Mouse (Mus musculus) hindbrain, embryonic 16.5 days (tissue): ENCODE results near the gene Il9r. TPM values are rescaled to one million over a fixed set of nuclear protein-coding genes. Genes with fewer than 3 reads are reported as not detected.

Experiments used
- ATAC-seq: fragments of 200-750 bp; cut with Nextera tagmentation; 2 replicates; pipeline ENCODE4 v1.8.0; 2017; ENCODE audit warnings: moderate TSS enrichment, moderate library complexity
- H3K27ac ChIP-seq: fragments of 300-500 bp; sonication (generic); 2 replicates; pipeline ENCODE4 v1.5.1; 2014; ENCODE audit warnings: low read depth, mild to moderate bottlenecking, control low read depth, low read length, moderate library complexity
- H3K27me3 ChIP-seq: fragments of 300-500 bp; sonication (generic); replicated peaks from 2 replicates; pipeline ENCODE4 v1.6.1; 2014; ENCODE audit warnings: low read length; ENCODE audit not compliant: control insufficient read depth, insufficient read depth
- H3K36me3 ChIP-seq: fragments of 300-500 bp; sonication (generic); 2 replicates; pipeline ENCODE4 v1.6.1; 2014; ENCODE audit warnings: mild to moderate bottlenecking, low read length, moderate library complexity, mixed read lengths; ENCODE audit not compliant: control insufficient read depth, insufficient read depth
- H3K4me1 ChIP-seq: fragments of 300-500 bp; sonication (generic); 2 replicates; pipeline ENCODE4 v1.6.1; 2014; ENCODE audit warnings: low read depth, low read length; ENCODE audit not compliant: control insufficient read depth, insufficient read depth
- H3K4me2 ChIP-seq: fragments of 300-500 bp; sonication (generic); 2 replicates; pipeline ENCODE4 v1.6.1; 2014; ENCODE audit warnings: mild to moderate bottlenecking, low read length, control low read depth, moderate library complexity
- H3K4me3 ChIP-seq: fragments of 300-500 bp; sonication (generic); 2 replicates; pipeline ENCODE4 v1.5.1; 2014; ENCODE audit warnings: mild to moderate bottlenecking, low read length, control low read depth, moderate library complexity
- H3K9ac ChIP-seq: fragments of 300-500 bp; sonication (generic); 2 replicates; pipeline ENCODE4 v1.6.1; 2014; ENCODE audit warnings: low read depth, mild to moderate bottlenecking, control low read depth, low read length, moderate library complexity
- H3K9me3 ChIP-seq: fragments of 300-500 bp; sonication (generic); 2 replicates; pipeline ENCODE4 v1.6.1; 2014; ENCODE audit warnings: mild to moderate bottlenecking, low read length, moderate library complexity; ENCODE audit not compliant: control insufficient read depth
- WGBS: fragments of 180-500 bp; shearing (Covaris S2); extraction: QIAGEN DNeasy Blood & Tissue Kit; methylation state at CpG from one replicate; pipeline ENCODE4 v1.1.7; 2014; 5-methylcytosine and 5-hydroxymethylcytosine counted together
- polyA plus RNA-seq: library from polyadenylated mRNA; unstranded; fragments of >200 nt; fragmentation: Nextera tagmentation; extraction: Ambion mirVana; gene quantifications from 2 replicates; pipeline ENCODE4 v1.2.1, GENCODE M21; 2015

The Il9r gene
- polyA plus RNA-seq, result not detected in 2 replicates

- Histone ChIP-seq H3K9ac (no peak within 1 kb of the TSS), H3K27me3 (0 out of 2 replicates have a peak, but pooled peaks cover 2% of the 10 kb centered on the region), H3K36me3 (no peaks in the 10 kb centered on the region), H3K9me3 (no peaks in the 10 kb centered on the region), H3K4me3 (no peak within 1 kb of the TSS), H3K27ac (no peak within 1 kb of the TSS), H3K4me1 (no peaks in the 10 kb centered on the region; the same call in 1 of the 2 replicates), H3K4me2 (no peak within 1 kb of the TSS)
- ATAC-seq, result no peak
- 73% methylated on average over 10 of the region's 10 CpGs for WGBS
These were observed at the start of gene Il9r for GRCm38 (mm10) chr11:32200075-32200601. TSS of gene Il9r (minus strand) at chr11:32200279.

- WGBS, result 89% methylated on average over 3 of the region's 3 CpGs
- Histone ChIP-seq H3K9ac (no peak overlapping the region), H3K4me2 (no peak overlapping the region), H3K4me1 (no peaks in the 10 kb centered on the region), H3K9me3 (no peaks in the 10 kb centered on the region), H3K4me3 (no peak overlapping the region), H3K27ac (no peak overlapping the region), H3K27me3 (no peaks in the 10 kb centered on the region), H3K36me3 (peaks cover 20% of the 10 kb centered on the region)
- no peak for ATAC-seq
These were observed 48.3 kb upstream of the Il9r start for GRCm38 (mm10) chr11:32248350-32248749.

- Histone ChIP-seq H3K4me2 (no peak overlapping the region), H3K9ac (no peak overlapping the region), H3K27ac (no peak overlapping the region), H3K9me3 (no peaks in the 10 kb centered on the region), H3K27me3 (no peaks in the 10 kb centered on the region), H3K4me1 (no peaks in the 10 kb centered on the region), H3K4me3 (no peak overlapping the region), H3K36me3 (peaks cover 20% of the 10 kb centered on the region)
- no peak for ATAC-seq
These were observed 47.0 kb upstream of the Il9r start for GRCm38 (mm10) chr11:32247068-32247467.

- ATAC-seq, result no peak
- Histone ChIP-seq H3K4me3 (no peak overlapping the region), H3K27me3 (no peaks in the 10 kb centered on the region), H3K36me3 (peaks cover 23% of the 10 kb centered on the region), H3K4me1 (no peaks in the 10 kb centered on the region), H3K27ac (no peak overlapping the region), H3K9me3 (no peaks in the 10 kb centered on the region), H3K4me2 (no peak overlapping the region), H3K9ac (no peak overlapping the region)
- 95% methylated on average over 6 of the region's 6 CpGs for WGBS
These were observed 45.5 kb upstream of the Il9r start for GRCm38 (mm10) chr11:32245614-32246013.

- no peak overlapping the region for H3K4me2 ChIP-seq
- peaks cover 18% of the 10 kb centered on the region for H3K36me3 ChIP-seq
- no peak for ATAC-seq
- 78% methylated on average over 1 of the region's 1 CpGs for WGBS
- no peak overlapping the region for H3K4me3 ChIP-seq
- H3K27ac ChIP-seq, result no peak overlapping the region; the same call in 1 of the 2 replicates
- no peaks in the 10 kb centered on the region for H3K4me1 ChIP-seq
- H3K9me3 ChIP-seq, result no peaks in the 10 kb centered on the region
- no peaks in the 10 kb centered on the region for H3K27me3 ChIP-seq
- no peak overlapping the region for H3K9ac ChIP-seq
These were observed 44.5 kb upstream of the Il9r start for GRCm38 (mm10) chr11:32244617-32245016.

GRCm38 (mm10) chr11:32244064-32244463, 44.0 kb upstream of the Il9r start:
- WGBS, result 82% methylated on average over 3 of the region's 3 CpGs
- Histone ChIP-seq H3K27ac (0 out of 2 replicates have a peak overlapping the region, but pooled peaks have one; percentile 5), H3K4me3 (no peak overlapping the region), H3K4me2 (no peak overlapping the region), H3K27me3 (no peaks in the 10 kb centered on the region), H3K36me3 (peaks cover 16% of the 10 kb centered on the region), H3K9me3 (no peaks in the 10 kb centered on the region), H3K9ac (no peak overlapping the region), H3K4me1 (no peaks in the 10 kb centered on the region)
- no peak for ATAC-seq

- no peak for ATAC-seq
- Histone ChIP-seq H3K36me3 (peaks cover 16% of the 10 kb centered on the region), H3K9ac (no peak overlapping the region), H3K27ac (0 out of 2 replicates have a peak overlapping the region, but pooled peaks have one; percentile 12), H3K27me3 (no peaks in the 10 kb centered on the region), H3K4me2 (no peak overlapping the region), H3K4me1 (no peaks in the 10 kb centered on the region), H3K9me3 (no peaks in the 10 kb centered on the region), H3K4me3 (no peak overlapping the region)
- 75% methylated on average over 7 of the region's 7 CpGs for WGBS
These were observed 43.3 kb upstream of the Il9r start for GRCm38 (mm10) chr11:32243205-32243955.

- Histone ChIP-seq H3K4me2 (no peak overlapping the region), H3K27ac (no peak overlapping the region), H3K4me1 (peaks cover 3% of the 10 kb centered on the region), H3K9ac (no peak overlapping the region), H3K27me3 (no peaks in the 10 kb centered on the region), H3K9me3 (no peaks in the 10 kb centered on the region), H3K36me3 (peaks cover 11% of the 10 kb centered on the region), H3K4me3 (no peak overlapping the region)
- ATAC-seq, result no peak
- 78% methylated on average over 3 of the region's 3 CpGs for WGBS
These were observed 42.1 kb upstream of the Il9r start for GRCm38 (mm10) chr11:32242209-32242608.

- no peak overlapping the region for H3K4me3 ChIP-seq
- peaks cover 9% of the 10 kb centered on the region; the same call in 1 of the 2 replicates for H3K36me3 ChIP-seq
- H3K4me2 ChIP-seq, result no peak overlapping the region
- H3K4me1 ChIP-seq, result peaks cover 10% of the 10 kb centered on the region
- no peaks in the 10 kb centered on the region for H3K27me3 ChIP-seq
- no peak overlapping the region for H3K9ac ChIP-seq
- no peak for ATAC-seq
- H3K9me3 ChIP-seq, result no peaks in the 10 kb centered on the region
- H3K27ac ChIP-seq, result no peak overlapping the region
These were observed 41.3 kb upstream of the Il9r start for GRCm38 (mm10) chr11:32241391-32241790.
